Mouse (Mus musculus) forebrain, embryonic 13.5 days (tissue): ENCODE measurements at regions not wholly inside any gene's neighbourhood (a gene's known extent, or its start where the extent isn't known, plus 50 kb on each side); places are given as distances from the start of the nearest gene placed in this dataset.

Source experiments
- ATAC-seq: fragments of 200-750 bp; cut with Nextera tagmentation; 2 replicates; pipeline ENCODE4 v1.8.0; 2017
- H3K27ac ChIP-seq: fragments of 300-500 bp; sonication (generic); 2 replicates; pipeline ENCODE4 v1.5.1; 2015; ENCODE audit warnings: inconsistent platforms, mild to moderate bottlenecking, moderate library complexity
- H3K27me3 ChIP-seq: fragments of 300-500 bp; sonication (generic); 2 replicates; pipeline ENCODE4 v1.6.1; 2015; ENCODE audit warnings: mild to moderate bottlenecking, inconsistent platforms
- H3K36me3 ChIP-seq: fragments of 300-500 bp; sonication (generic); 2 replicates; pipeline ENCODE4 v1.6.1; 2015; ENCODE audit warnings: mild to moderate bottlenecking, inconsistent platforms; ENCODE audit not compliant: poor library complexity, severe bottlenecking
- H3K4me1 ChIP-seq: fragments of 300-500 bp; sonication (generic); 2 replicates; pipeline ENCODE4 v1.6.1; 2015; ENCODE audit warnings: inconsistent platforms
- H3K4me2 ChIP-seq: fragments of 300-500 bp; sonication (generic); 2 replicates; pipeline ENCODE4 v1.6.1; 2015; ENCODE audit warnings: inconsistent platforms, mild to moderate bottlenecking, moderate library complexity
- H3K4me3 ChIP-seq: fragments of 300-500 bp; sonication (generic); 2 replicates; pipeline ENCODE4 v1.5.1; 2015; ENCODE audit warnings: mild to moderate bottlenecking, inconsistent platforms
- H3K9ac ChIP-seq: fragments of 300-500 bp; sonication (generic); 2 replicates; pipeline ENCODE4 v1.6.1; 2015; ENCODE audit warnings: mild to moderate bottlenecking, inconsistent platforms
- H3K9me3 ChIP-seq: fragments of 300-500 bp; sonication (generic); replicated peaks from 2 replicates; pipeline ENCODE4 v1.6.1; 2016; ENCODE audit warnings: inconsistent platforms
- WGBS: fragments of 180-500 bp; shearing (Covaris S2); methylation state at CpG from one replicate; pipeline ENCODE4 v1.1.7; 2015; 5-methylcytosine and 5-hydroxymethylcytosine counted together

DNA sequence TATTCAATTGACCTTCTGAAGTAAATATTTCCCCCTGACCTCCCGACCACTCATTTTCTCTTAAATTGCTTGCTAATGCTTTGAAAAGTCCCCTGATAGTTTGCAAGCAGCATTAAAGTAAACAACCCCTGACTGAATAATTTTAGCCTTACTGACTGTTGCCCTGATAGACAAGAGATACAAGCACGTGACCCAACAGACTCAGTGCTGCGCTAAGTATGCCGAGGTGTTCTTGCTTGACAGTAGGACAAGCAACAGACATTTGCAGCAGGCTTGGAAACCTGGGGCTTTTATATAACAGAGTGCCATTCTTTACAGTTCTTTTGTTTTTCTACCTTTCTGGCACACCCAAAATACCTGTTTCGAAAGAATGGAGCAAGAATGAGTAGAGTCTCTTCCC is 2779.9 kb upstream of the Gm7489 start:
- no peaks in the 10 kb centered on the region for H3K36me3 ChIP-seq
- H3K4me2 ChIP-seq = peak overlapping the region; percentile 55
- no peak overlapping the region for H3K9ac ChIP-seq
- ATAC-seq = peak; percentile 59; the same call in 1 of the 2 replicates
- 69% methylated on average over 5 of the region's 5 CpGs for WGBS
- H3K4me1 ChIP-seq = 0 out of 2 replicates have a peak, but pooled peaks cover 3% of the 10 kb centered on the region
- H3K27ac ChIP-seq = no peak overlapping the region
- H3K9me3 ChIP-seq = no peaks in the 10 kb centered on the region
- no peak overlapping the region for H3K4me3 ChIP-seq
- no peaks in the 10 kb centered on the region for H3K27me3 ChIP-seq

DNA sequence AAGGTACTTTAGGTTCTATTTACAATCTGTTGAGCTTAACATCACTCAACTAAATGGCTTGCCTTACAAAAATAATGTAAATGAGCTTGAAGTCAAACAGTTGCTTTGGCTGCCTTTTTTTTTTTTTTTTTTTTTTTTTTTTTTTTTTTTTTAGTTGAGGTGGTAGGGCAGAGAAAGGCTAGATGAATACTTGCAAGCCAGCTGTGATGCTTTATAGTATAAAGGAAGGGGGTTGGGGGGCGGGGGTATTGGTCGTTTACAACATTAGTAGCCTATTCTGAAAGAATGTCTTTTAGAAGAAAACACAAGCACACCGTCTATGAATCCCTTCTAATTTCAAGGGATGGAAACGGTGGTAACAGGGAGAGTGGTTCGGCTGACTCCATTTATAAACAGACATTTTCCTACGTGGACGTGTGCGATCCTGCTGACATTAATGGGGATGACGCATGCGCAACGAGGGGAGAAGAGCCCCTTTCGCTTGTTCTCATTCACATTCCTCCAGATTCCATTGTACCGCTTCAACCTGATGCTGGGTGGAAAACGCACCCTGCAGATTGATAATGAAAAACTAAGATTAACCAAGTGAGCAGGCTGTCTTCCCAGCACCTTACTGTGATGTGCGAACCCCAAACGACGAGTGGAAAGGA is 2779.2 kb upstream of the Gm7489 start:
- H3K27me3 ChIP-seq = no peaks in the 10 kb centered on the region
- H3K9ac ChIP-seq = no peak overlapping the region
- peak overlapping the region; percentile 27; the same call in 1 of the 2 replicates for H3K4me2 ChIP-seq
- H3K9me3 ChIP-seq = no peaks in the 10 kb centered on the region
- H3K27ac ChIP-seq = no peak overlapping the region
- peak; percentile 16; the same call in 1 of the 2 replicates for ATAC-seq
- H3K4me1 ChIP-seq = 0 out of 2 replicates have a peak, but pooled peaks cover 3% of the 10 kb centered on the region
- H3K36me3 ChIP-seq = no peaks in the 10 kb centered on the region
- 53% methylated on average over 17 of the region's 17 CpGs for WGBS
- H3K4me3 ChIP-seq = no peak overlapping the region

DNA sequence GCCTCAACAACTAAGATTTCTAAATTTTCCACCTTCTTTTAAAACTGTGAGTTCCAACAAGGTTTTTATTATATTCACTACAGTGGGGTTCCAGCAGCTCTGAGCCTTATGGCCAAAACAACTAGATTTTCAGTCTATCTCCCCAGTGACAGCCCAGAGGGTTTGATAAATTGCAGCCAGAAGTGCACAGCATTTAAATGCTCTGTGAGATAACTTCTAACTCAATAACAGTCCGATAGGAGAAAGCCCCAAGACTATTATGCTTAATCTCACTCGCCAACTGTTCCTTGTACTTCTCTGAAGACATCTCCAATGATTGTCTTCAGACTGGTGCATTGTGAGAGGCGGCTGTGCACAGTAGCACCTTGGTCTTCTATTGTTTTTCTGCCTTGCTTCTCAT is 2774.5 kb upstream of the Gm7489 start:
- Histone ChIP-seq H3K27me3 (no peaks in the 10 kb centered on the region), H3K36me3 (no peaks in the 10 kb centered on the region), H3K9me3 (no peaks in the 10 kb centered on the region), H3K4me2 (no peak overlapping the region), H3K4me3 (no peak overlapping the region), H3K9ac (no peak overlapping the region), H3K27ac (no peak overlapping the region), H3K4me1 (no peaks in the 10 kb centered on the region)
- WGBS = 81% methylated on average over 3 of the region's 3 CpGs
- no peak for ATAC-seq

DNA sequence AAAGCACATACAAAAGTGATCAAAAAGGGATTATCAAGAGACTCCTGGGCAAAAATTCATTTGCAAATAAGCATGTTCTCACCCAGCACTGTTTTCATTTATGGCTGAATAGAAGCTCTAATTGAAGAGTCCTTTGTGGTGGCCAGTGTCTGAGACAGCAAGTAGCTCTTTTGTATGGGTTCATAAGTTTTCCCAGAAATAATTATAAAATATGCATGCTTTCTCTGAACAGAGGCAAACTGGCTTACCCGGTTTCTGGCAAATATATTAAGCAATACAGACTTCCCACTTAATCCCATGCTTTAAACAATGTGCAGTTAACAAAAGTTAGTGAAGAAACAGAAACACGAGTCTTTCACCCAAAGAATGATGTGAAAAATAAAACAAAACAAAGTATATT is 2758.8 kb upstream of the Gm7489 start:
- no peaks in the 10 kb centered on the region for H3K4me1 ChIP-seq
- H3K27ac ChIP-seq = no peak overlapping the region
- H3K9ac ChIP-seq = no peak overlapping the region
- no peaks in the 10 kb centered on the region for H3K27me3 ChIP-seq
- WGBS = 50% methylated on average over 2 of the region's 2 CpGs
- no peaks in the 10 kb centered on the region for H3K36me3 ChIP-seq
- no peaks in the 10 kb centered on the region for H3K9me3 ChIP-seq
- no peak for ATAC-seq
- no peak overlapping the region for H3K4me3 ChIP-seq
- H3K4me2 ChIP-seq = no peak overlapping the region

DNA sequence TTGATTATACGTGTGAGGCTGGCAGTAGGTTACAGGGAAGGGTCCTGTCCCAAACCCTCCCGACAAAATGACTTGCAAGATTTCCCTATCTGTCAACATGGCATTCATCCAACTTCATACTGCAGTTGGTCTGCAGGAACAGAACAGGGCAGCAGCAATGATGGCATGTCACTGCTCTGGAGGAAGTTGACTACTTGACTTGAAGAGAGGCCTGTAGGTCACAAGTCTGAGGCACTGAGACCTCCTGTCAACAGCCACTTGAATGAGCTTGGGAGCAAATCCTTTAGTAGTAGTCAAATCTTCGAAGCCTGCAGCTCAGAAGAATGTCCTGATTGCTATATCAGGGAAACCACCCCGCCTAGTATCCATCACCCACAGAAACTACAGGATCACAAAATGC is 2753.7 kb upstream of the Gm7489 start:
- ATAC-seq = no peak
- H3K36me3 ChIP-seq = no peaks in the 10 kb centered on the region
- no peak overlapping the region for H3K4me2 ChIP-seq
- H3K9me3 ChIP-seq = no peaks in the 10 kb centered on the region
- 89% methylated on average over 4 of the region's 4 CpGs for WGBS
- H3K9ac ChIP-seq = no peak overlapping the region
- H3K4me1 ChIP-seq = peaks cover 7% of the 10 kb centered on the region
- no peak overlapping the region for H3K4me3 ChIP-seq
- H3K27ac ChIP-seq = no peak overlapping the region
- no peaks in the 10 kb centered on the region for H3K27me3 ChIP-seq

DNA sequence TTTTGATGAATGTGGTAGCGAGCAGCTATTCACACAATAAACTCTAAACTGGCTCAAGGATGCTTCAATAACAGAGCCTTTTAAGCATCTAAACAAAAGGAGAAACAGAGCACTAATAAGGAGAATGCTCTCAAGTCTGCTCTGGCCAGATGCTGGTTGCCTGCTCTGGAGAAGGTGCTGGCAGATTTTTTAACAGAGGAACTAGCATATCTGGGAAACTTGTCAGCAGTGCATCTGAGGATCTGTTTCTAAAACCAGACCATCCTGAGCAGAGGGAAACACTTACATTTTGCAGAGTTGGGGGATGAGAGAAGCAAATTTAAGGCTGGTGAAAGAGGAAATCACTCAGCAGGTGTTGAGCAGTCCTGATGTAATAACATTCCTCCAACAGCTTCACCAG is 2748.6 kb upstream of the Gm7489 start:
- 20% methylated on average over 1 of the region's 1 CpGs for WGBS
- H3K9me3 ChIP-seq = no peaks in the 10 kb centered on the region
- ATAC-seq = no peak; the same call in 1 of the 2 replicates
- peaks cover 9% of the 10 kb centered on the region for H3K4me1 ChIP-seq
- peak overlapping the region; percentile 6; the same call in 1 of the 2 replicates for H3K4me2 ChIP-seq
- H3K9ac ChIP-seq = no peak overlapping the region
- H3K36me3 ChIP-seq = no peaks in the 10 kb centered on the region
- no peak overlapping the region for H3K4me3 ChIP-seq
- H3K27ac ChIP-seq = no peak overlapping the region
- H3K27me3 ChIP-seq = no peaks in the 10 kb centered on the region

DNA sequence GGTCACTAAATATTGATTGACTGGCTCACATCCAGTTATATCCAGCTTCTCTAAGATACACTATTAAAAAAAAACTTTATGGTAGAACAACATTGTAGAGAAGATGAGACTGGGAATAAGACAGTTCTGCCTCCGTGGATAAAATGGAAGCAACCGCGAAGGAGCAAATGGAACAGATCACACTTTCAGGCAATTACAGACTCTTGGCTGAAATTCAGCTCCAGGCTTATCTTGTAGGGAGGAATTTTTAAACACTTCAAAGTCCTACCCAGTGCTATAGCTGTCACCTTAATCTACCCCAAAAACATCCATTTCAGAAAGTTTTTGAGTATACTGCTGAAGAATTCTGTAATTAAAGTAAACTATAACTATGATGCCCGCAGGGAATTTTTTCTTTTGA is 2745.2 kb upstream of the Gm7489 start:
- Histone ChIP-seq H3K27ac (no peak overlapping the region), H3K9ac (no peak overlapping the region), H3K4me1 (peaks cover 9% of the 10 kb centered on the region), H3K27me3 (no peaks in the 10 kb centered on the region), H3K4me2 (no peak overlapping the region), H3K4me3 (no peak overlapping the region), H3K9me3 (no peaks in the 10 kb centered on the region), H3K36me3 (no peaks in the 10 kb centered on the region)
- no peak; the same call in 1 of the 2 replicates for ATAC-seq
- 83% methylated on average over 4 of the region's 4 CpGs for WGBS

DNA sequence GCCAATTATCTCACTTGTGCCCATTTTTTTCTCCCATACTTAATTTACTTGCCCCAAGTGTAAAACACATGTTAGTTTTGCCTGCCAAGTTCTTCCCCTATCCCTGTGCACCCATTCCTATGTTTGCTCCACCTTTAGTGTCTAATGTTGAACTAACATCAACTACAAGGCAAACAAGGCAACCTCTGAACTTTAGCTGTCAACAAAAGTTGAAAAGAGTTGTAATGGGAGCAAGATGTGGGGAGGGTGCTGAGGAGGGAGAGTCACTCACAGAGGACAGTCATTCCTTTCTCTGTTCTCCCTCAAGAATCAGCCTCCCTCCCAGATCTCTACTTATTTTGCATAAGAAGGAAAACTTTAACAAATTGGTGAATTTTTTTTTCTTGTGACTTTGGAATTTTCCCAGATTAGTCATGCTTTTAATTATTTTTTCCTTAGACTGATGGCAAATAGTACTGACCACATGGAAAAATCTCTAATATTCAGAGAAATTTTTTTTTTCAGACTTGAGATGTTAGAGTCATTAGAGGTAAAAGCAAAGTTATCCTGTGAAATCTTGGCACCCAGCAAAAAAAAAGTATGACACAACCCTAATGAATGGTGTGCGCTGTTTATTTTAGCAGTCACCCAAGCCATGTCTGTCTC is 2710.6 kb upstream of the Gm7489 start:
- no peak for ATAC-seq
- H3K4me2 ChIP-seq = no peak overlapping the region
- H3K4me3 ChIP-seq = no peak overlapping the region
- no peaks in the 10 kb centered on the region for H3K9me3 ChIP-seq
- H3K27me3 ChIP-seq = no peaks in the 10 kb centered on the region
- WGBS = 98% methylated on average over 1 of the region's 1 CpGs
- H3K9ac ChIP-seq = no peak overlapping the region
- no peaks in the 10 kb centered on the region for H3K36me3 ChIP-seq
- no peak overlapping the region for H3K27ac ChIP-seq
- no peaks in the 10 kb centered on the region for H3K4me1 ChIP-seq

DNA sequence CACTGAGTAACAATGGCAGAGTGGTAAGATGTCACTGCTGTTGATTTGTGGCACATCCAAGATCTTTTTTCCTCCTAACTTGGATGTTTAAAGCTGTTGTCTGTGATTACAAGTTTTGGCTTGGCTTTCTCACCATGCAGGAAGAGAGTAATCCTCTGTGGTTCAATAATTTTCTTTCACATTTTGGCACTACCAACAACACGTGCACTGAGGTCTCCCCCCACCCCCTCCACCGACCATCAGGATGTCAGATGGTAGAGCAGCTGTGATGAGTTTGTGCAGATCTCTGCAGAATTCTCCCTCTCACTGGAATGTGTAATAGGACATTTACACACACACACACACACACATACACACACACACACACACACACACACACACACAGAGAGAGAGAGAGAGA is 2708.2 kb upstream of the Gm7489 start:
- 67% methylated on average over 2 of the region's 2 CpGs for WGBS
- Histone ChIP-seq H3K4me2 (no peak overlapping the region), H3K4me3 (no peak overlapping the region), H3K36me3 (no peaks in the 10 kb centered on the region), H3K9ac (no peak overlapping the region), H3K4me1 (no peaks in the 10 kb centered on the region), H3K27me3 (no peaks in the 10 kb centered on the region), H3K27ac (no peak overlapping the region), H3K9me3 (no peaks in the 10 kb centered on the region)
- no peak for ATAC-seq

DNA sequence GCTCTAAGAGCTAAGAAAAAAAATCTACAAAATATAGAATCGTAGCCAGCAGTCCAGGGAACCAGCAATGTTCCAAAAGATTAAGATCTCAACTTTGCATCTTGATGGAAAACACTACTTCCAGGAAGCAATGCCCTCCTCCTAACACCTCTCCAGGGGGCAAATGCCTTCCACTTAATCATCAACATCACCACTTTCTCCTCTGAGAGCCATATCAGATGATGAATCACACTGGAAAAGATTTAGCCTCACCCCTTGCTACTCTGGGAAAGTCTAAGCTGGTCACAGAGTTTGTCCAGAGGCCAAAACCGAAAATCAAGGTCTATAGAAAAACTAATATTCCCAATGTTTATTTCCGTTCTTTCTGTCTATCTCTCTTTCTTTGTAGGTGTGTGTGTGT is 2695.6 kb upstream of the Gm7489 start:
- Histone ChIP-seq H3K9me3 (no peaks in the 10 kb centered on the region), H3K27ac (no peak overlapping the region), H3K4me2 (no peak overlapping the region), H3K36me3 (no peaks in the 10 kb centered on the region), H3K9ac (no peak overlapping the region), H3K4me1 (no peaks in the 10 kb centered on the region), H3K27me3 (no peaks in the 10 kb centered on the region), H3K4me3 (no peak overlapping the region)
- WGBS = 91% methylated on average over 3 of the region's 3 CpGs
- ATAC-seq = no peak

DNA sequence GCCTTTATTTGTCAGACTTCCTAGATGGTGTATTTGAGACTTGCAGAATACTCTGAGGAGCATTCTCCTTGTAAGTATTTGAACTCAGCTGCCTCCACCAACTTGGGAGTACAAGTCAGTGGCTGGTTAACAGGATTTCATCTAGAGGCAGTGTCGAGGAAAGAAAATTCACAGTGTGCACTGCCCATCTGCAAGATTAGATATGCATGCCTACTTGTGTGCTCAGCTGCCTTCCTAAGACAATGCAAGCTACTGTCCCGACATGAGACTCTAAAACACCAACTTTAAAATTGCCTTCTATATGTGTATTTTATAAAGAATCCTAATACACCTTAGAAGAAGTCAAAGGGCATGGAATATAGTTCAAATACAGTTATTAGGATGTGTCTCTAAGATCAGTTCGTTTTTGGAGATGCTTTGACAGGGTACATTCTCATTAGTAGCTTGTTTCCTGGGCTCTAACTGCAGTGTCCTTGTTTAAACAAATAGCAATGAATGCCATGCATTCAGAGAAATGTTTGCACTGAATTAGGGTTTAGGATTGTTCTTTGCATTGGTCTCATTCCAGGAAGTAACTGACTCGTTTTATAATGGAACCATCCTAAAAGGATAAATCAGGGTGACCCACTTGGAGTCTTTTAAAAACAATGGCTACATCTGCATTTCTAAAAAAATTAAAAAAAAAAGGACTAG is 2687.1 kb upstream of the Gm7489 start:
- Histone ChIP-seq H3K9ac (no peak overlapping the region), H3K4me3 (no peak overlapping the region), H3K27ac (no peak overlapping the region), H3K27me3 (no peaks in the 10 kb centered on the region), H3K9me3 (no peaks in the 10 kb centered on the region), H3K4me2 (no peak overlapping the region), H3K36me3 (no peaks in the 10 kb centered on the region), H3K4me1 (no peaks in the 10 kb centered on the region)
- 42% methylated on average over 4 of the region's 4 CpGs for WGBS
- ATAC-seq = no peak

DNA sequence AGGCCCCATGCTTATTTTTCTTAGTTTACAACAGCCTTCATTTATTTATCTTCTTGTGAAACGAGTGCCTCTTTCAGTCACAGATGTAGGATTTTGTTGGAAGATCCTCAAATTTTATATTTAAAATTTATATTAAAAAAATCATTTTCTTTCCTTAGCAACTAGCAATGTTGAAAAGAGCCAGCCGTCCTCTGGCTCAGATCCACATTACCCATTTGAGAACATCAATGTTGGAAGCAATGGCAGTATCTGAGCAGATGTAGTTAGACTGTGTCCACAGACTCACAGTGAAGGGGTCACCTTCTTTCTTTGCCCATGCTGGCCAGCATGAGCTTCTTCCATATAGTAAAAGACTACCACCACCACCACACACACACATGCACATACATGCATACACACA is 2681.4 kb upstream of the Gm7489 start:
- H3K9ac ChIP-seq = no peak overlapping the region
- H3K4me3 ChIP-seq = no peak overlapping the region
- no peaks in the 10 kb centered on the region for H3K9me3 ChIP-seq
- no peak overlapping the region for H3K27ac ChIP-seq
- WGBS = 89% methylated on average over 2 of the region's 2 CpGs
- H3K4me1 ChIP-seq = no peaks in the 10 kb centered on the region
- H3K36me3 ChIP-seq = no peaks in the 10 kb centered on the region
- ATAC-seq = no peak
- no peak overlapping the region for H3K4me2 ChIP-seq
- no peaks in the 10 kb centered on the region for H3K27me3 ChIP-seq
